Comparison of ENCODE assay signal across 8 mouse cellular contexts in the genomic region with DNA sequence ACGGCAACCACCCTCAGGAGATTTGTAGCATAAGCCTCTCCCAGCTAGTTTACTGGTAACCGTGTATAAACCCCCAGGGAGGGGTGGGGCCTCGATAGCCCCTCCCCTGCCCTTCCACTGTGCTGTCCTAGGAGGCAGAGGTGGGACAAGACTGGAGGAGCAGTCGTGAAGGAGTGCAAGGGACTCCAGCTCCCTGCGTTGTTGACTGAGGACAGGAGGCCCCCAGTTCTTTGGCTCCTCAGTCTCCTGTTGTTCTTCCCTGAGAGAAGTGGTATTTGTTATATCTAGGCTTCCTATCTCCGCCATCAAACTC. TPM values are rescaled to one million over a fixed set of nuclear protein-coding genes. Genes with fewer than 3 reads are reported as not detected.
A peak's percentile ranks its signal among the peaks of the same experiment; 100 is the strongest.
DNase-seq lines count a peak whose midpoint lies in the region; ATAC-seq lines count a peak whose summit lies in the region.

No protein-coding gene starts in this region.

- H3K36me3 ChIP-seq in kidney, embryonic 14.5 days (ENCODE audit: control insufficient read depth, insufficient read depth, low read length): no peaks in the 10 kb centered on the region
- H3K36me3 ChIP-seq in hindbrain, embryonic 13.5 days: no peaks in the 10 kb centered on the region

- ATAC-seq in kidney, embryonic 14.5 days (ENCODE audit: low FRiP score, low TSS enrichment): peak; percentile 54
- ATAC-seq in hindbrain, embryonic 13.5 days (ENCODE audit: low FRiP score): 0 out of 2 replicates have a peak, but pooled peaks have one; percentile 63
- ATAC-seq in monocyte, adult 5-6 weeks (replicated peaks; ENCODE audit: insufficient number of reproducible peaks, low FRiP score, low TSS enrichment, poor library complexity, severe bottlenecking): no peak

- H3K9me3 ChIP-seq in kidney, embryonic 14.5 days (ENCODE audit: control insufficient read depth, low read length): no peaks in the 10 kb centered on the region
- no peaks in the 10 kb centered on the region for H3K9me3 ChIP-seq in hindbrain, embryonic 13.5 days

- H3K4me2 ChIP-seq in kidney, embryonic 14.5 days (replicated peaks; ENCODE audit: low read depth, low read length): peak overlapping the region; percentile 48
- H3K4me2 ChIP-seq in hindbrain, embryonic 13.5 days: peak overlapping the region; percentile 56

- H3K27ac ChIP-seq in kidney, embryonic 14.5 days (ENCODE audit: low read depth, low read length): 0 out of 2 replicates have a peak overlapping the region, but pooled peaks have one; percentile 26
- no peak overlapping the region for H3K27ac ChIP-seq in hindbrain, embryonic 13.5 days

- no peak overlapping the region for H3K4me3 ChIP-seq in kidney, embryonic 14.5 days (ENCODE audit: low read length)
- H3K4me3 ChIP-seq in hindbrain, embryonic 13.5 days: no peak overlapping the region

- no peaks in the 10 kb centered on the region for H3K27me3 ChIP-seq in kidney, embryonic 14.5 days (ENCODE audit: control insufficient read depth, insufficient read depth, low read length)
- no peaks in the 10 kb centered on the region for H3K27me3 ChIP-seq in hindbrain, embryonic 13.5 days

- H3K9ac ChIP-seq in kidney, embryonic 14.5 days (ENCODE audit: low read depth, low read length): no peak overlapping the region
- no peak overlapping the region for H3K9ac ChIP-seq in hindbrain, embryonic 13.5 days

- peaks cover 16% of the 10 kb centered on the region for H3K4me1 ChIP-seq in kidney, embryonic 14.5 days (ENCODE audit: control insufficient read depth, insufficient read depth, low read length)
- H3K4me1 ChIP-seq in hindbrain, embryonic 13.5 days (replicated peaks): peaks cover 24% of the 10 kb centered on the region

- intact Hi-C loops in left cerebral cortex, postnatal 25 days (cut with DNase I): no loop called here

- 10% methylated on average over 6 of the region's 6 CpGs for WGBS in kidney, embryonic 14.5 days
- WGBS in hindbrain, embryonic 13.5 days: 13% methylated on average over 6 of the region's 6 CpGs

- no peak for DNase-seq in kidney, adult 9 months
- DNase-seq in MN1 (ENCODE audit: low spot score): peak; percentile 38
- DNase-seq in naive thymus-derived CD4-positive, alpha-beta T cell, adult 2 months (ENCODE audit: low read depth): peak; percentile 58
- no peak for DNase-seq in left cerebral cortex, postnatal 25 days (ENCODE audit: low spot score in 2 of 2)
- no peak for DNase-seq in ovary, postnatal 36 days (ENCODE audit: low spot score)

RNA-seq across cellular contexts. Expression of a gene that starts 58.5 kb away (rescaled TPM):
- polyA plus RNA-seq in kidney, embryonic 14.5 days (2014; fragmentation: Nextera tagmentation; extraction: Ambion mirVana): 5.6 and 6.0 TPM in 2 replicates
- 1.9 and 2.3 TPM in 2 replicates for polyA plus RNA-seq in hindbrain, embryonic 13.5 days (2015; fragmentation: Nextera tagmentation; extraction: Ambion mirVana)
- total RNA-seq in left cerebral cortex, postnatal 25 days (2021): 1 to 10 TPM; 2.4 to 3.0 TPM
- total RNA-seq in monocyte, adult 5-6 weeks (2017): 28.3 to 57.4 TPM (median 42.9 TPM) in 3 replicates

Comparison
In these comparisons a context has a peak if more than half of its experiments do, and no peak if none do; other contexts are left out.
1. DNase-seq: peak in MN1 (single experiment) and naive thymus-derived CD4-positive, alpha-beta T cell, adult 2 months (single experiment); none in kidney, adult 9 months (single experiment), left cerebral cortex, postnatal 25 days (0 of 2) and ovary, postnatal 36 days (single experiment).